Mouse (Mus musculus) frontal cortex, adult 2 months (tissue): ENCODE data around the gene Fam155a. TPM values are rescaled to one million over a fixed set of nuclear protein-coding genes. Genes with fewer than 3 reads are reported as not detected.

ENCODE experiments used
- DNase-seq, 2 experiments: peaks; one replicate each; pipeline ENCODE4 v3.0.0; 2022; ENCODE audit warnings: low spot score in 1 of 2; ENCODE audit errors: extremely low spot score in 1 of 2
- polyA plus RNA-seq: library from polyadenylated mRNA; depleted of rRNA; stranded (reverse); fragments of >200 nt; gene quantifications from 2 replicates; pipeline ENCODE4 v1.2.3, GENCODE M21; 2012; rRNA removed

Gene Fam155a
- polyA plus RNA-seq = 67.5 and 73.1 TPM in 2 replicates

DNA sequence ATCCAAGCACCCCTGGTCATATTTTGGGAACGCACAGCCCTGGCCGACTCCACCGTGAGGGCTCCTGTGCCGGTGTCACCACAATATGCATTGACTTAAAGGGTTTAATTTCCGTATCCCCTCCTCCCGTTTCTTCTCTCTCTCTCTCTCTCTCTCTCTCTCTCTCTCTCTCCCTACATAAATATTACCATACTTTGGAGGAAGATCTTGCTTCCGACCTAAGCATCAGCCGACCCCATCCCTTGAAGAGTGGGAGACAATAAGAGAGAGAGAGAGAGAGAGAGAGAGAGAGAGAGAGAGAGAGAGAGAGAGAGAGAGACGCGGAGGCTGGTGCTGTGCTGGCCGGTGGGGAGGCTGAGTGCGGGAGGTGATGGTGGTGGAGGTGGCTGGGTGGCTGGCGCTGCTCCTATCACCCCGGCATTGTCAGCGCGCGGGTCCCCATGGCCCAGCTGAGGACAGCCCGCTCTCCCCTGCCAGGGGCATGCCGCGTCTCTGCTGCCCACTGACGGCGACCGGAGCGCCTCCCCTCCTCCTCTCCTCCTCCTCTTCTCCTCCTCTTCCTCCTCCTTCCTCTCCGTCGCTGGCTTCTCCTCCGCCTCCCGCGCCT lies at the start of gene Fam155a:
Gene Fam155a, minus strand, starts transcription at position 163 of the 607 bp plus-strand sequence.
- peak; percentile 4 to 36 for DNase-seq

- DNase-seq = no peak
Measured at GRCm38 (mm10) chr8:9813273-9813946, 42.4 kb upstream of the Fam155a start.

- peak; percentile 20 to 67 for DNase-seq
Measured at GRCm38 (mm10) chr8:9810955-9811530, 40.1 kb upstream of the Fam155a start.

DNA sequence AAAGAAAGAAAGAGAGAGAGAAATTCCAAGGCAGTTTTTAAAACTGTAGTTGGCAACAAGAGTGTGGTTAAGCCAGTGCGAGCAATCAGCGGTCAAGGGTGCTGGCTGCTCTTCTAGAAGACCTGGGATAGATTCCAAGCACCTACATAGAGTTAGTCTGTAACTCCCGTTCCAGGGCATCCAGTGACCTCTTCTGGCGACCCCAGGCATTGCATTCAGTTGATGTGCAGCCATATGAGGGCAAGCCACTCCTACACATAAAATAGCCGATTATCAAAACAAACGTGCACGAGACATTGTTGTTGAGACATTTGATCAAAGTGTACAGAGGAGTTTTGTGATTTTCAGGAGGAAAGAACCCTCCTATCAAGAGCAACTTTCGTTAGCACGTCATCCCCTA lies 37.6 kb upstream of the Fam155a start:
- DNase-seq = no peak

DNA sequence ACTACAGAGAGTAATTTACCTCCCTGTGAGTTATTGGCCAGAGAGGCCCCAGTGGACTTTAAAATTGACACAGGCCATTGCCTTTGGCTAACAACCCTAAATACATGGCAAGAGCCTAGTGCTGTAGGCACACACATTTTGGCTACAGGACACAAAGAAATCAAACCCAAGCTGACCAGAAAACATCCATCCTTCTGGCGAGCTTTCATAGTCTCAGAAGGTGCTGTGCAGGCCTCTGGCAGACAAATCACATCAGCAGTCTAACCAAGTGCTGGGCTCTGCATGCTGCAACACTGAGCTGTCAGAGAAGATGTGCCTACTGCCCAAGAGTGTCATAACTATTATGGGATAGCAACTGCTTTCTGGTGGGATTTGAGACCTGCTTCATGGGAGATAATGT lies 34.7 kb upstream of the Fam155a start:
- no peak for DNase-seq

GRCm38 (mm10) chr8:9800346-9800745 lies 29.4 kb upstream of the Fam155a start:
- DNase-seq = peak in 1 of 2 experiments; percentile 39

GRCm38 (mm10) chr8:9799923-9800322 lies 29.0 kb upstream of the Fam155a start:
- no peak for DNase-seq

DNA sequence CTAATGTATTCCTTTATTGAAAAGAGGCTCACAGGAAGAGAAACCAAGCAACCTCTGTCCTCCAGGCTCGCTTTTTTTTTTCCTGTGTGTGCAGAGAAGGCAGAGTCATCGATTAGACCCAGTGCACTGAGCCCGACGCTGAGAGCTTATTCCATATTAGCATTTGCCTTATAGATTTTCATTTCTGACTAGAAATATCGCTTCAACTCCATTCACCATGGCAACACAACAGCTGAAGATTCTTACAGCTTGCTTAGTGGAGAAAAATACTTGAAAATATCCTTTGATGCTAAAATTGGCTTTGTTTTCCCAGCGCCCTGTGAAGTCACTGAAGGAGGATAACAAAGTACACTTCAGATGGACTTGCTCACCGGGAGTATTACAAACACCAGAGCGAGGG lies 26.6 kb upstream of the Fam155a start:
- no peak for DNase-seq

DNA sequence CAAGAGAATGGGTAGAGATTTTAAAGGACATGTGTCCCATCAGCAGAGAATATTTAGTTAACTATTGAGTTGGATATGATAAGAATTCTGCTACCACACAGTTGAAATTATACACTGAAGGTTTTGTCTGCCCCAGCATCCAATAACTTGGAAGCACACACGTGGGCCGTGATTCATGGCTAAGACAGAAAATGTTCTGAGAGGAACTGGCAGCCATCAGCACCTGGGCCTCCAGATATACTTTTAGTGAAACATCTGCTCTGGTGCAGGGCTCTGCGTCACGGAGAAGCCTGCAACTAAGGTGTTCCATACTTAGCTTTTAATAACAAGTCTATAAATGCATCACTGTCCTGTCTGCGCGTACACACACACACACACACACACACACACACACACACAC lies 24.8 kb upstream of the Fam155a start:
- peak in 1 of 2 experiments; percentile 37 for DNase-seq

DNA sequence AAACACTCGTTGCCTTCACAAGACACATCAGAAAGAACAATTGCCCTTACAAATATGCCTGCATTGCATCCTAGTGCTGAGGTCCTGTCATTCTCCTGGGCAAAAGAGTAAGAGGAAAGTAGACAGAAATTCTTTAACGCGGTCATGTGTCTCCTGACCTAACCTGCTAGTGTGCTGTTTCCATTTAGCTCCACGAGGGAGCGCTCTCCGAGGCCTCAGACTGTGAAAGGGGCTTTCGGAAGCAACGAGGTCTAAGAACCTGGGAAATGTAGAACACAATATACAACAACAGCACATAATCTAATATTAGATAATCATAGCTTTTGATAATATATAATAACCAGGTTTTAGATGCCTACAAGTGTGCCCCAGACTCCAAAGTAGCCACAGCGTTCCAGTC lies 22.4 kb upstream of the Fam155a start:
- no peak for DNase-seq

DNA sequence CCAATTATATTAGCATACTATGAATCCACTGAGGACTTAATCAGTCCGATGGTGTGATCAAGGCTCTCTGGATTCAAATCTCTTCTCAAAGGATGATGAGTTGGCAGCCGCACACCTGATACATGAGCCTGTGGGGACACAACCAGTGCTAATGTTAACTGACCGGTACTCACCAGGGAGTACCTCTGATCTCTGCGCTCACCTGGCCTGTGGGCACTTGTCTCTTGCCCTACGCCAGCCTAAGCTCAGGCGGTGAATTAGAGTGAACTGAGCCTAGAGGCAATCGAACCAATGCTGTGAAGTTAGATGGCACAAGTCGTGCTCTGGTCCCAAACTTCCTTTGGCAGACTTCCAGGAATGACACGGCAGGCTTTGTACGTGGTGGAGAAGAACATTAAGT lies 9.4 kb upstream of the Fam155a start:
- no peak for DNase-seq

DNA sequence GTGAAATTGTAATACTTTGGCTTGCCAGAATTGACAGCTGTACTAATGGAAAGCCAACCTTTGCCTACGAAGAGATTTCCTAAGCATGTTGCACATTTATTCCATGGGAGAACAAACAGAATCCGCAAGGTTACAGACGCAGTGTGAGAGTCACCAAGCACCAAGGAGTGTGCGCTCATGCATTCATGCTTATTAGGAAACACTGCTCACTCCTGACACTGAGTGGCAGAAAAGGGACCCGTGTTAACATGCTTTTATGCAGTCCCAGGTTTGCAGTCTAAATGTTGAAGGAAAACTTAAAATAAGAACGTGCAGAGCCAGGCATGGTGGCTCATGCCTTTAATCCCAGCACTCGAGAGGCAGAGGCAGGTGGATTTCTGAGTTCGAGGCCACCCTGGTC lies 7.2 kb upstream of the Fam155a start:
- DNase-seq = no peak

- DNase-seq = no peak
Measured at GRCm38 (mm10) chr8:9776818-9777217, 5.9 kb upstream of the Fam155a start.

DNA sequence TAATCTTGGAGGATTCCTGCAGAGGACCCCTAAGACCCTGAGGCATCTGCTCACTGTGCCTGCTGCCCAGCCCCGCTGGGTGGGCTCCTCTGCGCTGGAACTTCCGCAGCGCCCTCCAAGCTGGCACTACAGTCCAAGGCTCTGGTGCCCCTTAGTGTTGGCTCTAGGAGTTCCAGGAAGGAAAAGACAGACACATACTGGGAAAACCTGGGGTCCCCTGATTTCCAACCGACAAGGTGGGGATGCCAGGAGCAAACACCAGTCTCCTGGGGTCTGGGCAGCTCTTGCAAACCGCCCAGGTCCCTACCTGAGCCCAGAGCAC lies 1.5 kb upstream of the Fam155a start:
- DNase-seq = peak in 1 of 2 experiments; percentile 56

GRCm38 (mm10) chr8:9771606-9772518 lies 901 bp upstream of the Fam155a start:
- DNase-seq = peak; percentile 10 to 51

DNA sequence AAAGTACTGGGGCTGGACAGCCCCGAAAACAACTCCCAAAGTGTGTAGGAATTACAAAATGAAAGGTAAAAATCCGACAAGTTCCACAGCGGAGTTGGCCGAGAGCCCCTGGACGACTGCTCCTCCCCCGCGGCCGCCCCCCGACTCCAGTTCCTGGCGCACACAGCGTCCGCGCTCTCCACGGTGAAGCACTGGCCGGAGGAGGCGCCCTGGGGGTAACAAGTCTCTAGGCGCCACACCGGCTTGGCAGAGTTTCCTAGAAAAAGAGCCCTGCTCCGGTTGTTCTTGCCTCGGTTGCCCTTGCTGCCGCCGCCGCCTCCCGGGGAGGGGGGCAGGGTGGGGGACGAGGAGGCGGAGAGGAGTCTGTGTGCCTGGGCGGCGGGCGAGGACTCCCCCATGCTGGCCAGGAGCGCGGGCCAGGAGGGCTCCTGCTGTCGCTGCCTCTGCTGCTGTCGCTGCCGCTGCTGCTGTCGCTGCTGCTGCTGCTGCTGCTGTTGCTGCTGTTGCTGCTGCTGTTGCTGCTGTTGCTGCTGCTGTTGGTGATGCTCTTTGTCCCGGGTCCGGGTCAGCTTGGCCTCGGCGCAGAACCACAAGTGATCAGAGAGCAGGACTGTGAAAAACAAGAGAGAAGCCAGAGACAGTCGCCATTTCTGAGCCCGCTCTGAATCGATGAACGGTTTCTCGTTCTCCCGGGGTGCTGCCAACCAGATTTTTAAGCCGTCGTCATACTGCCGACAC lies 531 bp downstream of the Fam155a start:
- peak; percentile 7 to 54 for DNase-seq

DNA sequence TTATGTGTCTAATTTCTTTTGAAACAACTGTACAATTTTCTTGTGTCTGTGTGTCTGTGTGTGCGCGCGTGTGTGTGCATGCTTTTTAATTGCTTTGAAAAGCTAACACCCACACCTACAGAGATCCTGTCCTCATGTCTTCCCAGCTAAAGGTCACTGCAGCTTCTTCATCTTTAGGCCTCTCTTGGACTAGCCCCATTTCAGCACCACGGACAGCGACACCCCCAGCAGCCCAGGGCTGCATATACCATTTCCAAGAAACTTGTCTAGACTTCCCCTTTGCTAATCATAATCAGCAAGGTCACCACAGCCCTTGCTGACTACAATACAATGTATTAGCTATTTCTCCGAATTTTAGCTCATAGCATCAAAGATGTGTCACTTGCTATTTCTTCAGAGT lies 1.9 kb downstream of the Fam155a start:
- peak in 1 of 2 experiments; percentile 25 for DNase-seq

DNA sequence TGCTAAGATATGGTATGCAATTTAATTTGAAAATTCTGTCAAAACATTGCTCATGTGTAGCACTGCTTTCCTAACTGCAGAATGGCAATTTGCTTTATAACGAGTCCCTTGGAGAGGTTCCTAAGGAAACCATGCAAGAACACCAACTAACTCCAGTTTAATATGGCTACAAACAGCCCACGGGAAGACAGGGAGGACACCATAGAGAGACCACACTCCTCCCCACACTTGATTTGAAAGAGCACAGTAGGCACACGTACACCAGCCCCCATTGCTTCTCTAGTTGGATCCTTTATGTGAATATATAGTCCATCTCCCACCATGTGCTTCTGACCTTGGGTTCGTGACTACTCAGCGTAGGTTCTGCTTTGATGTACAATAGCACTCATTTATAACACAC lies 35.8 kb downstream of the Fam155a start:
- peak in 1 of 2 experiments; percentile 8 for DNase-seq

- no peak for DNase-seq
Measured at GRCm38 (mm10) chr8:9709791-9710190, 61.2 kb downstream of the Fam155a start.

GRCm38 (mm10) chr8:9707433-9707832 lies 63.5 kb downstream of the Fam155a start:
- DNase-seq = peak; percentile 79 to 86
